ENCODE assay signal across 10 mouse cellular contexts in genomic region chr10:80048396-80048795, GRCm38 (mm10). TPM values are rescaled to one million over a fixed set of nuclear protein-coding genes. Genes with fewer than 3 reads are reported as not detected.
DNase-seq lines count a peak whose midpoint lies in the region; ATAC-seq lines count a peak whose summit lies in the region.
"Had no signal": no experiment of that assay in that cellular context is flagged by ENCODE, and none has a peak within 500 bp of the region (broad histone marks: within the 10 kb centered on the region; RNA-seq: fewer than 3 reads in every experiment).

No protein-coding gene starts in this region.

- no peak overlapping the region for H3K9ac ChIP-seq in neural tube, embryonic 15.5 days (replicated peaks)
- H3K9ac ChIP-seq in intestine, embryonic 16.5 days (ENCODE audit: low read depth, low read length), result no peak overlapping the region
- no peak overlapping the region; the same call in 1 of the 2 replicates for H3K9ac ChIP-seq in stomach, embryonic 16.5 days (ENCODE audit: low read length)

- no peaks in the 10 kb centered on the region for H3K27me3 ChIP-seq in neural tube, embryonic 15.5 days (replicated peaks)
- H3K27me3 ChIP-seq in intestine, embryonic 16.5 days (replicated peaks; ENCODE audit: control insufficient read depth, insufficient read depth, low read length), result no peaks in the 10 kb centered on the region
- H3K27me3 ChIP-seq in stomach, embryonic 16.5 days (ENCODE audit: control insufficient read depth, insufficient read depth, low read length), result no peaks in the 10 kb centered on the region

- no peak overlapping the region for H3K4me3 ChIP-seq in neural tube, embryonic 15.5 days (replicated peaks)
- H3K4me3 ChIP-seq in intestine, embryonic 16.5 days (ENCODE audit: low read length), result no peak overlapping the region
- H3K4me3 ChIP-seq in stomach, embryonic 16.5 days (replicated peaks; ENCODE audit: low read length), result no peak overlapping the region

- H3K4me1 ChIP-seq in neural tube, embryonic 15.5 days, result peaks cover 8% of the 10 kb centered on the region
- peaks cover 37% of the 10 kb centered on the region for H3K4me1 ChIP-seq in intestine, embryonic 16.5 days (ENCODE audit: control insufficient read depth, insufficient read depth, low read length)
- H3K4me1 ChIP-seq in stomach, embryonic 16.5 days (ENCODE audit: control insufficient read depth, insufficient read depth, low read length), result peaks cover 25% of the 10 kb centered on the region

- no peak overlapping the region for H3K27ac ChIP-seq in neural tube, embryonic 15.5 days (replicated peaks)
- peak overlapping the region; percentile 65 for H3K27ac ChIP-seq in intestine, embryonic 16.5 days (ENCODE audit: low read length)
- H3K27ac ChIP-seq in stomach, embryonic 16.5 days (ENCODE audit: low read length), result peak overlapping the region; percentile 49; the same call in 1 of the 2 replicates

- ATAC-seq in frontal cortex, adult (ENCODE audit: low TSS enrichment), result 0 out of 2 replicates have a peak, but pooled peaks have one; percentile 5
- no peak for ATAC-seq in neural tube, embryonic 15.5 days (ENCODE audit: low FRiP score)
- no peak for ATAC-seq in intestine, embryonic 16.5 days
- ATAC-seq in stomach, embryonic 16.5 days (ENCODE audit: insufficient read depth, low FRiP score), result no peak

- no peak overlapping the region for H3K4me2 ChIP-seq in neural tube, embryonic 15.5 days
- no peak overlapping the region for H3K4me2 ChIP-seq in intestine, embryonic 16.5 days (ENCODE audit: low read depth, low read length)
- H3K4me2 ChIP-seq in stomach, embryonic 16.5 days (ENCODE audit: low read depth, low read length), result no peak overlapping the region

- DNase-seq in frontal cortex, postnatal 25 days (ENCODE audit: low spot score in 2 of 2), result no peak
- peak; percentile 34 for DNase-seq in neural tube, embryonic 10.5 days (ENCODE audit: extremely low spot score, low spot score)
- no peak for DNase-seq in cerebellum, postnatal 36 days
- DNase-seq in urinary bladder, postnatal 14 days (ENCODE audit: low spot score), result no peak
- DNase-seq: cerebellum, postnatal 10 days; thymus, postnatal 4 days had no signal

- no peaks in the 10 kb centered on the region for H3K9me3 ChIP-seq in neural tube, embryonic 15.5 days (replicated peaks)
- H3K9me3 ChIP-seq in intestine, embryonic 16.5 days (ENCODE audit: control insufficient read depth, low read length), result no peaks in the 10 kb centered on the region
- no peaks in the 10 kb centered on the region for H3K9me3 ChIP-seq in stomach, embryonic 16.5 days (replicated peaks; ENCODE audit: control insufficient read depth, low read length)

- WGBS in neural tube, embryonic 15.5 days, result 8% methylated on average over 5 of the region's 5 CpGs
- WGBS in intestine, embryonic 16.5 days, result 42% methylated on average over 5 of the region's 5 CpGs
- WGBS in stomach, embryonic 16.5 days, result 29% methylated on average over 5 of the region's 5 CpGs

- no peaks in the 10 kb centered on the region for H3K36me3 ChIP-seq in neural tube, embryonic 15.5 days
- H3K36me3 ChIP-seq in intestine, embryonic 16.5 days (ENCODE audit: control insufficient read depth, insufficient read depth, low read length), result no peaks in the 10 kb centered on the region
- H3K36me3 ChIP-seq in stomach, embryonic 16.5 days (ENCODE audit: control insufficient read depth, insufficient read depth, low read length), result no peaks in the 10 kb centered on the region

RNA-seq across cellular contexts. Expression of gene Gpx4, which starts 1.4 kb away (rescaled TPM):
- polyA plus RNA-seq in neural tube, embryonic 15.5 days (2015; fragmentation: Nextera tagmentation; extraction: Ambion mirVana), result 559 and 600 TPM in 2 replicates
- 942 and 972 TPM in 2 replicates for polyA plus RNA-seq in intestine, embryonic 16.5 days (2015; fragmentation: Nextera tagmentation; extraction: Ambion mirVana)
- polyA plus RNA-seq in stomach, embryonic 16.5 days (2015; fragmentation: Nextera tagmentation; extraction: Ambion mirVana), result 445 and 507 TPM in 2 replicates

RNA-seq across cellular contexts. Expression of gene Polr2e, which starts 8.8 kb away (rescaled TPM):
- polyA plus RNA-seq in neural tube, embryonic 15.5 days (2015; fragmentation: Nextera tagmentation; extraction: Ambion mirVana), result 134 and 148 TPM in 2 replicates
- polyA plus RNA-seq in intestine, embryonic 16.5 days (2015; fragmentation: Nextera tagmentation; extraction: Ambion mirVana), result 190 and 212 TPM in 2 replicates
- polyA plus RNA-seq in stomach, embryonic 16.5 days (2015; fragmentation: Nextera tagmentation; extraction: Ambion mirVana), result 174 and 180 TPM in 2 replicates

RNA-seq across cellular contexts. Expression of gene Arhgap45, which starts 31.9 kb away (rescaled TPM):
- polyA plus RNA-seq in neural tube, embryonic 15.5 days (2015; fragmentation: Nextera tagmentation; extraction: Ambion mirVana), result 2.0 and 13.7 TPM in 2 replicates
- polyA plus RNA-seq in intestine, embryonic 16.5 days (2015; fragmentation: Nextera tagmentation; extraction: Ambion mirVana), result 6.0 and 7.3 TPM in 2 replicates
- polyA plus RNA-seq in stomach, embryonic 16.5 days (2015; fragmentation: Nextera tagmentation; extraction: Ambion mirVana), result 7.8 and 9.7 TPM in 2 replicates

RNA-seq across cellular contexts. Expression of gene Abca7, which starts 52.1 kb away (rescaled TPM):
- polyA plus RNA-seq in neural tube, embryonic 15.5 days (2015; fragmentation: Nextera tagmentation; extraction: Ambion mirVana), result 5.2 and 5.6 TPM in 2 replicates
- polyA plus RNA-seq in intestine, embryonic 16.5 days (2015; fragmentation: Nextera tagmentation; extraction: Ambion mirVana), result 3.3 and 3.4 TPM in 2 replicates
- 6.3 and 7.4 TPM in 2 replicates for polyA plus RNA-seq in stomach, embryonic 16.5 days (2015; fragmentation: Nextera tagmentation; extraction: Ambion mirVana)

RNA-seq across cellular contexts. Expression of gene Sbno2, which starts 57.0 kb away (rescaled TPM):
- 11.7 and 12.8 TPM in 2 replicates for polyA plus RNA-seq in neural tube, embryonic 15.5 days (2015; fragmentation: Nextera tagmentation; extraction: Ambion mirVana)
- 13.4 and 14.3 TPM in 2 replicates for polyA plus RNA-seq in intestine, embryonic 16.5 days (2015; fragmentation: Nextera tagmentation; extraction: Ambion mirVana)
- 17.2 and 19.0 TPM in 2 replicates for polyA plus RNA-seq in stomach, embryonic 16.5 days (2015; fragmentation: Nextera tagmentation; extraction: Ambion mirVana)
